Mouse (Mus musculus): ENCODE data around the gene Gm49486. TPM values are rescaled to one million over a fixed set of nuclear protein-coding genes. Genes with fewer than 3 reads are reported as not detected.

Gm49486 gene
- polyA plus RNA-seq, 1 experiment from 2014 or later: 1.0 TPM

DNA sequence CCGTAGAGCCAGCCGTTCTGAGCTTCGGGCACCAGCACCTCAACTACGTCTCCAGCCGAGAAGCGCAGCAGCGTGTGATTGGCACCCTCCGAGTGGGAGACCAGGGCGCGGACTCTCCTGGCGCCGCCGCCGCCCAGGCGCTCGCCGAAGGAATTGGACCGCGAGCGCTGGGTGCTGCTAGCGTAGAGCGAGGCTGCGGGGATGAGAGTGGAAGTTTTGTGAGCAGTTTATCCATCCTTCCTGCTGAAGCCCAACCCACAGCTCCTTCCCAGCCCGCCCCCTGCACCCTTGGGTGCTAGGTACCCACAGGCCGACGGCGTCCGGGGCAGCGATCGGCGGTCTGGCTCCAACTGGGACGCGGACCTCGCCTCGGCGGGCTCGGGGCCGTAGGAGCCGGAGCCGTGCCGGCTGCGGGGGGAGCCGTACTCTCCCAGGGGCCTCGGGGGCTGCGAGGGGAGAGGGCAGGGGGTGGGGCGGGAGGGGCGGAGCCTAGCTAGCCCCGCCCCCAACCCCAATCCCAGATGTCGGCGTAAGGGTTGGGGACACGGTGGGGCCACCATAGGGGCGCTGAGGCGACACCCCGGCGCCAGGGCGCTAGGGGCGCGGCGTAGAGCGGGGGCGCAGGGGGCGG, 32.0 kb downstream of the Gm49486 start:
- 1% methylated on average over 60 of the region's 62 CpGs for WGBS
- Histone ChIP-seq H3K4me3 (peak overlapping the region; percentile 68), H3K36me3 (no peaks in the 10 kb centered on the region), H3K4me2 (replicated peaks) (peak overlapping the region; percentile 100), H3K9me3 (replicated peaks) (no peaks in the 10 kb centered on the region), H3K27me3 (peaks cover 67% of the 10 kb centered on the region), H3K27ac (no peak overlapping the region), H3K4me1 (peaks cover 13% of the 10 kb centered on the region), H3K9ac (peak overlapping the region; percentile 72)
- peak; percentile 51 for ATAC-seq (ENCODE audit: low FRiP score)

DNA sequence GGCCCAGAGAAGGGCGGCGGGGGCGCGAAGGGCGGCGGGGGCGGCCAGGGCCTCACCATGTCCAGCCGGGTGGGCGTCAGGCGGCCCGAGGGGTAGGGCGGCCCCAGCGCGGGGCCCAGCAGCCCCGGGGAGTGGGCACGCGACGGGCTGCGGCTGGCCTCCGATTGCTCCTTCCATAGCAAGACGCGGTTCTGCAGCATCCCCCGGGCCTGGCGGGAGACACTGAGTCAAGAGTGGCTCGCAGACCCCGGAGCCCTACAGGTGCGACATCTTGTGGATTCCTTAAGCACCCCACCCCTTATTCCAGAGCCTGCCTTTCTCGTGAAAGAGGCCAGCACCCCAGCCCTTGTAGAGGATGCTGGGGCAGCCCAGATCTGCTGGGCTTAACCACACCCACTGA, 32.6 kb downstream of the Gm49486 start:
- no peak overlapping the region for H3K27ac ChIP-seq
- peak overlapping the region; percentile 72 for H3K9ac ChIP-seq
- H3K4me3 ChIP-seq: peak overlapping the region; percentile 68
- peak; percentile 42; the same call in 1 of the 2 replicates for ATAC-seq (ENCODE audit: low FRiP score)
- no peaks in the 10 kb centered on the region for H3K36me3 ChIP-seq
- peaks cover 68% of the 10 kb centered on the region for H3K27me3 ChIP-seq
- under 1% methylated on average over 27 of the region's 28 CpGs for WGBS
- peak overlapping the region; percentile 100 for H3K4me2 ChIP-seq (replicated peaks)
- H3K4me1 ChIP-seq: peaks cover 13% of the 10 kb centered on the region
- H3K9me3 ChIP-seq (replicated peaks): no peaks in the 10 kb centered on the region

DNA sequence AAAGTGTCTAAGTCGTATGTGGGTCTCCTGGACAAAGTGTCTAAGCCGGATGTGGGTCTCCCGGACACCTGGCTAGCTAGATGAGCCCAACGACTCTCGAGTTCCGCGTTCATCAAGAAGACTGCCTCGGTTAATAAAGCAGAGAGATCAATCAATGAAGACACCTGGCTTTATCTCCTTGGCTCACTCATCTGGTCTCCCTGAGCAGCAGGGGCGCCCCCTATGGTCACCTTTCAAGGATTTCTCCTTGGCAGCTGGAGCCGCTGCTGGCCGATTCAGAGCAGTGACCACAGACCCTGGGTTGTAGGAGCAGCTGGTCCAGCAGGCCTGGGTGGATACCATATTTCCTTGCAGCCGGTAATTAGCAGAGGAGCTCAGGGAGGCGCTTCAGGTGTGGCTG, 33.2 kb downstream of the Gm49486 start:
- no peaks in the 10 kb centered on the region for H3K36me3 ChIP-seq
- 19% methylated on average over 13 of the region's 13 CpGs for WGBS
- H3K9ac ChIP-seq: no peak overlapping the region
- no peak overlapping the region for H3K27ac ChIP-seq
- ATAC-seq (ENCODE audit: low FRiP score): no peak
- peak overlapping the region; percentile 100; the same call in 1 of the 2 replicates for H3K4me2 ChIP-seq (replicated peaks)
- no peaks in the 10 kb centered on the region for H3K9me3 ChIP-seq (replicated peaks)
- H3K27me3 ChIP-seq: peaks cover 72% of the 10 kb centered on the region
- no peak overlapping the region for H3K4me3 ChIP-seq
- H3K4me1 ChIP-seq: peaks cover 13% of the 10 kb centered on the region

DNA sequence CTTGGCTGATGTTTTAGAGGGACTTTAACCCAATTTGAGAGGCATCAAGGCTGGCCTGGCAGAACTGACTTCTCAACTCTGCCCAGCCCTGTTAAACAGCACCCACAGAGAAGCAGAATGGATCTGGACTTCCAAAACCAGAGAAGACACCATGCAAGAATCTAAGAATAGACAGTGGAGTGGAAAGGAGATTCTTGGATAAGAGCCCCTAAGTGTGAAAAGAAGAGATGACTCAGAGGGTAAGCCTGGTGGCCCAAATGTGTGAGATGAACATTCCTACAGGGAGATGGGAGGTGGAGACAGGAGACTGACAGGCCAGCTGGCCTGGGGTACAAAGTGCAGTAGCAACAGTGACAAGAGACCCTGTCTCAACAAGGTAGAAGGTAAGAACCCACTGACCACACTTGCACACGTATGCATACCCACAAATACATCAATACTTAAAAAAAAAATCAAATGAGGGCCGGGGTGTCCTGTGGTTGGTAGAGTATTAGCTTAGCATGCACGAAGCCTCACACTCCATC, 33.7 kb downstream of the Gm49486 start:
- Histone ChIP-seq H3K27me3 (peaks cover 74% of the 10 kb centered on the region), H3K27ac (no peak overlapping the region), H3K4me3 (no peak overlapping the region), H3K4me1 (peaks cover 13% of the 10 kb centered on the region), H3K4me2 (replicated peaks) (no peak overlapping the region), H3K36me3 (no peaks in the 10 kb centered on the region), H3K9ac (no peak overlapping the region), H3K9me3 (replicated peaks) (no peaks in the 10 kb centered on the region)
- no peak for ATAC-seq (ENCODE audit: low FRiP score)
- 93% methylated on average over 3 of the region's 3 CpGs for WGBS

DNA sequence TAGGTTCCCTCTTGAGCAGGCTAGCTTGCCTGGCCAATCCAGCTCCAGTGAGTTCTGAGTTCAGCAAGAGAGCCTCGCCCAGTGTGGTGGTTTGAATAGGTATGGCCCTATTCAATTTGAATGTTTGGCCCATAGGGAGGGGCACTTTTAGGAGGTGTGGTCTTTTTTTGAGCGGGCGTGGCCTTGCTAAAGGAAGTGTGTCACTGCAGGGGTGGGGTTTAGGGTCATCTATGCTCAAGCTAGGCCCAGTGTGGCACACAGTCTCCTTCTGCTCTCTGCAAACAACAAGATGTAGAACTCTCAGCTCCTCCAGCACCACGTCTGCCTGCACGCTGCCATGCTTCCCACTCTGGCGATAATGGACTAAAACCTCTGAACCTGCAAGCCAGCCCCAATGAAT, 34.5 kb downstream of the Gm49486 start:
- no peak overlapping the region for H3K27ac ChIP-seq
- H3K4me1 ChIP-seq: peaks cover 13% of the 10 kb centered on the region
- H3K4me3 ChIP-seq: no peak overlapping the region
- H3K9ac ChIP-seq: no peak overlapping the region
- peaks cover 72% of the 10 kb centered on the region for H3K27me3 ChIP-seq
- whole genome bisulfite sequencing: 94% methylated on average over 6 of the region's 6 CpGs
- no peaks in the 10 kb centered on the region for H3K9me3 ChIP-seq (replicated peaks)
- no peak overlapping the region for H3K4me2 ChIP-seq (replicated peaks)
- ATAC-seq (ENCODE audit: low FRiP score): no peak
- H3K36me3 ChIP-seq: no peaks in the 10 kb centered on the region

DNA sequence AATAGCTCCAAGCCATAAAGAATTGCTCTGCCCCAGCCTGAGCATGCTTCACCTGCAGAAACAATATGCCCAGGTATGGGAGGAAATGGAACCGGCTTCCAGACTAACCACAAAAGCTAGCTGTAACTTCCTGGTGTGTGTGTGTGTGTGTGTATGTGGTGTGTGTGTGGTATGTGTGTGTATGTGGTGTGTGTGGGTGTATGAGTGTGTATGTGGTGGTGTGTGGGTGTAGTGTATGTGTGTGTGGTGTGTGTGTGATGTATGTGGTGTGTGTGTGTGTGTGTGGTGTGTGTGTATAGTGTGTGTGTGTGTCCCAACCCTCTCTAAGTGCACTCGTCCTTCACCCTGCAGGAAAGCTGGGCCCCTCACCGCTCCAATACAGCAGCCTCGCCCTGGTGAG, 36.2 kb downstream of the Gm49486 start:
- 64% methylated on average over 4 of the region's 4 CpGs for WGBS
- H3K4me1 ChIP-seq: peaks cover 15% of the 10 kb centered on the region
- H3K9ac ChIP-seq: no peak overlapping the region

DNA sequence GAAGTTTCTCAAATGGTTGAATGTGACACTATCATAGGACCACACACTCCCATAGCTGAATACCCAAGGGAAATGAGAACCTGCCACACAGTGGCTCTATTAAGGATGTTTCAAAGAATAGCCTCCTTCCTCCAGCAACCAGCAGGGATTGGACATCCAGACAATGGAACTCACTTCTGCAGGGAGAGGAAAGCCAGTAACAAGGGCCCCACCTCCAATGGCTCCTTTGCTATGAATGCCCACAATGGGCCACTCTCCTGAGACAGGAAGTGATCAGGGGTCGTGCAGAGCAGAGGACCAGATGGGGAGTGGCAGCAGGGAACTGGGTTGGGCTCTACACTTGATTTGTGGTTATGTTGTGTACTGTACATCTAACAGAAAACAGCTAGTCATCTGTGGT, 39.3 kb downstream of the Gm49486 start:
- 29% methylated on average over 1 of the region's 1 CpGs for WGBS
- Histone ChIP-seq H3K4me1 (peaks cover 14% of the 10 kb centered on the region), H3K4me2 (replicated peaks) (no peak overlapping the region), H3K27ac (no peak overlapping the region), H3K4me3 (no peak overlapping the region), H3K9me3 (replicated peaks) (no peaks in the 10 kb centered on the region), H3K27me3 (peaks cover 29% of the 10 kb centered on the region), H3K36me3 (no peaks in the 10 kb centered on the region), H3K9ac (no peak overlapping the region)
- no peak for ATAC-seq (ENCODE audit: low FRiP score)

More for the DNA sequence above, 36.2 kb downstream of the Gm49486 start:
- H3K9me3 ChIP-seq (replicated peaks): no peaks in the 10 kb centered on the region
- no peak overlapping the region for H3K27ac ChIP-seq
- H3K4me3 ChIP-seq: no peak overlapping the region
- ATAC-seq (ENCODE audit: low FRiP score): no peak
- H3K27me3 ChIP-seq: peaks cover 55% of the 10 kb centered on the region
- H3K4me2 ChIP-seq (replicated peaks): no peak overlapping the region
- no peaks in the 10 kb centered on the region for H3K36me3 ChIP-seq

DNA sequence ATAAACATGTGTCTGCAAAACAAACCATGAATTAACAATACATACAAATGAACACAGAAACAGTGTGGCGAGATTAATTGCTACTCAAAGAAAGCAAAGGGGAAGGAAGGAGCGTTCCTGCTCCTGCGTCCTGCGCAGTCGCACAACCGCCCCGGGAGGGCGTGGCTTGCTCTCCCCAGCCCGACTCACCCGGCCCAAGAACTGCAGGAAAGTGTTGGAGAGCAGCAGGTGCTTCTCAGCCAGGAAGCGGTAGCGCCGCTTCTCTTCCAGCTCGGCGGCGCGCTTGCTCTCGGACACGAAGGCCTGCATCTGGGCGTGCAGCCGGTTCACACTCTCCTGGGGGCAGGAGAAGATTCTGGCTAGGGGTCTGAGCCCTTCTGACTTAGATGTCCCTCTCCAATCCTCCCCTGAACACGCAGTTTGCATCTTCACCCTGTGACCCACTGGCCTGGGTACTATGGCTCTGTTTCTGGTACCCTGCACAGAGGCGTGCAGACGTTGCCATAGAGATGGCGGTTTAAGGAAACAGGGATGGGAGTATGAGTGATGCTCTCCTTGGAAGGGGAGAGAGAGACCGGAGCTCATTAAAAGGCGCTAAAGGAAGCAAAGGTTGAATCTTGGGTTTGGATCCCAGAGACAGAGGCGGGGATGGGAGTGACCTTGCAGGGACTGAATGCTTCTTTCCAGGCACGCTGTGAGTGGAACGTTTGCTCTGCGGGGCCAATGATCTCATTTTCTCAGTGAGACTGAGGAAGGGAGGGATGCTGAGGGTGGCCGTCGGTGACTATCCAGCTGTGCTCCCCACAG, 41.3 kb downstream of the Gm49486 start:
- Histone ChIP-seq H3K4me1 (peaks cover 14% of the 10 kb centered on the region), H3K27me3 (peaks cover 20% of the 10 kb centered on the region), H3K36me3 (no peaks in the 10 kb centered on the region), H3K9me3 (replicated peaks) (no peaks in the 10 kb centered on the region), H3K4me2 (replicated peaks) (peak overlapping the region; percentile 75), H3K27ac (no peak overlapping the region), H3K9ac (peak overlapping the region; percentile 52), H3K4me3 (peak overlapping the region; percentile 40)
- WGBS: 2% methylated on average over 33 of the region's 33 CpGs
- ATAC-seq (ENCODE audit: low FRiP score): peak; percentile 70

DNA sequence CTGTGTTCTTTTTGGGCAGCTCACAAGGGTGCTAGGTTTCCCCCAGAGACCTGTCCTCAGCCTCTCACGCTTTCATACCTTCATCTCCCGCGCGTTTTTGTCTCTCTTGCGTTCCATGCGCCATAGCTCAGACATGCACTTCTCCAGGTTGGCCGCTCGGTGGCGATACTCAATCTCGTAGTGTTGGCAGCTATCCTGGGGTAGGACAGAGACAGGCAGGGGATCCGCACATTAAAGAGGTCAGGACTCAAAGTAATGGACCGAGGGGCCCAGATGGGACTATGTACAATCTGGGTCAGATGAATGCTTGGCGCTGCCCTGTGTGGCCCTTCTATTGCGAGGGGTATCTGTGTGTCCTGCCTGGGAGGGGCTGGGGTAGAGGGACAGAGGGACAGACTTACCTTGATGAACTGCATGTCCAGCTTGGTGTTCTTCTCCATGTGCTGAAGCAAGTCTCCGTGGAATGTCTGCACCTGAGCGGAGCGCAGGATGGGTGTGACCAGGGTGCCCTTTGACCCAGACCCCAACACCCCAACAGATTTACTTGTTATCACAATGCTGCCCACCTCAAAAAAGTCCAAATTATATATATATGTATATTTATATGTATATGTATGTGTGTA, 42.0 kb downstream of the Gm49486 start:
- no peaks in the 10 kb centered on the region for H3K9me3 ChIP-seq (replicated peaks)
- H3K27me3 ChIP-seq: peaks cover 17% of the 10 kb centered on the region
- ATAC-seq (ENCODE audit: low FRiP score): peak; percentile 46; the same call in 1 of the 2 replicates
- no peaks in the 10 kb centered on the region for H3K36me3 ChIP-seq
- H3K4me1 ChIP-seq: peaks cover 14% of the 10 kb centered on the region
- 16% methylated on average over 17 of the region's 17 CpGs for WGBS
- H3K27ac ChIP-seq: no peak overlapping the region
- peak overlapping the region; percentile 52 for H3K9ac ChIP-seq
- H3K4me2 ChIP-seq (replicated peaks): peak overlapping the region; percentile 75
- peak overlapping the region; percentile 40 for H3K4me3 ChIP-seq

DNA sequence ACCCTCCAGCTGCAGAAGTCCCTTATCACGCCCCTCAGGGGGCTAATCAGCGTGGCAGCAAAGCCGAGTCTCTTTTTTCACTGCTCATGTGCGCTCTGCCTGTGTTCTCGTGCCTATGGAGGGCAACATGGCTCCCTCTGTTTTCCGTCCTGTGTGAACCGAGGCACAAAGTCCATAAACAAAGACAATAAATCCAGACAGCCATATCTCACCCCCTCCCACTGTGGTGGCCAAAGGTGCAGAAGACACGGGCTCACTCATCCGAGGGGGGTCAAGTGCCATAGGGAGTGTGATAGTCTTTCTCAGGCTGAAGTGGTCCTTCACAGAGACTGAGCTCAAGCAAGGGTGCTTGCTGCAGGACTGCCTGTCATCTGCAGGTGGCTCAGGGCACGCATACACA, 43.8 kb downstream of the Gm49486 start:
- Histone ChIP-seq H3K27me3 (peaks cover 8% of the 10 kb centered on the region), H3K27ac (no peak overlapping the region), H3K36me3 (no peaks in the 10 kb centered on the region), H3K4me1 (peaks cover 14% of the 10 kb centered on the region), H3K4me3 (no peak overlapping the region), H3K9me3 (replicated peaks) (no peaks in the 10 kb centered on the region), H3K9ac (no peak overlapping the region), H3K4me2 (replicated peaks) (no peak overlapping the region)
- WGBS: 53% methylated on average over 10 of the region's 10 CpGs
- no peak for ATAC-seq (ENCODE audit: low FRiP score)

DNA sequence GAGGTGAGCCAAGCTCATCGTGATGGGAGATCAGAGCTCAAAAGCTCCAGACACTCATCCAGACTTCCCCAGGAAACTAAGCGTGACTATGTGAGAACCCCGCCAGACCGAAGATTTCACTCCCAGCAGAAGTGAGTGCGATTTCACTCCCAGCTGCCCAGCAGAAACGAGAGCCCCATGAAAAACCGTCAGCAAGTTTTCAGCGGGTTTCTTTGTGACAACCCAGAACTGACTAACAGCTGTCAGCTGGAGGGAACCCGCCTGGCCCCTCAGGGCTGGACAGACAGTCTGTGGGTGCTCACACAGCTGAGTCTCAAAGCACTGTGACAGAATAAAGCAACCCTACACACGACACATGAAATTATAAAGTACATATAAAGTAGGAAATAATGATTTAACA, 48.5 kb downstream of the Gm49486 start:
- 58% methylated on average over 10 of the region's 10 CpGs for WGBS
- no peaks in the 10 kb centered on the region for H3K9me3 ChIP-seq (replicated peaks)
- H3K36me3 ChIP-seq: no peaks in the 10 kb centered on the region
- H3K4me1 ChIP-seq: 0 out of 2 replicates have a peak, but pooled peaks cover 3% of the 10 kb centered on the region
- no peak for ATAC-seq (ENCODE audit: low FRiP score)
- H3K4me2 ChIP-seq (replicated peaks): no peak overlapping the region
- no peak overlapping the region for H3K9ac ChIP-seq
- no peak overlapping the region for H3K27ac ChIP-seq
- no peak overlapping the region for H3K4me3 ChIP-seq
- H3K27me3 ChIP-seq: no peaks in the 10 kb centered on the region

DNA sequence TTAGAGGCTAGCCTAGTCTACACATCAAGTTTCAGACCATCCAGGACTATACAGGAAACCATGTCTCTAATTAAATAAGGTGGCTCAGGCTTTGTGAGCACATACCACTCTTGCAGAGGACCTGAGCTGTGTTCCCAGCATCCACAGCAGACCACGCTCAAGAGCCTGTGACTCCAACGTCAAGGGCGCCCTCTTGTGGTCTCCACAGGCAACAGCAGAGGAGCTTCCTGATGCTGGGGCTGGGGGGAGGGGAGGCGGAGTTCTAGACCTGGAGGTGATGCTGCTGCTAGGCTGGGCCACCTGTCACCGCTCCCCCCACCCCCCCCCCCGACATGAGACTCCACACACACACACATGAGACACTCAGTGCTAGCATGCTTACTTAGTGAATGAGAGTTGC, 51.0 kb downstream of the Gm49486 start:
- Histone ChIP-seq H3K4me3 (no peak overlapping the region), H3K27me3 (no peaks in the 10 kb centered on the region), H3K36me3 (no peaks in the 10 kb centered on the region), H3K9ac (no peak overlapping the region), H3K4me2 (replicated peaks) (no peak overlapping the region), H3K9me3 (replicated peaks) (no peaks in the 10 kb centered on the region), H3K4me1 (no peaks in the 10 kb centered on the region), H3K27ac (no peak overlapping the region)
- ATAC-seq (ENCODE audit: low FRiP score): no peak
- WGBS: 39% methylated on average over 6 of the region's 6 CpGs

Data from hindbrain, embryonic 12.5 days (tissue).